Mouse (Mus musculus) adrenal gland, postnatal 4 days (tissue): ENCODE results near the gene Pacs2. TPM values are rescaled to one million over a fixed set of nuclear protein-coding genes. Genes with fewer than 3 reads are reported as not detected.

Experiments used
- DNase-seq, 2 experiments: peaks; one replicate each; pipeline ENCODE4 v3.0.0; 2021 to 2022; ENCODE audit warnings: low spot score in 2 of 2, mixed read lengths in 2 of 2
- total RNA-seq, 2 experiments: library from RNA; stranded (reverse); gene quantifications; 2 replicates each; pipeline ENCODE4 v1.2.3; 2021

The Pacs2 gene
- total RNA-seq, 2 experiments from 2014 or later = 46.0 to 50.4 TPM

GRCm38 (mm10) chr12:113075486-113075885, 61.2 kb downstream of the Pacs2 start:
- no peak for DNase-seq

GRCm38 (mm10) chr12:113087276-113087675, 73.0 kb downstream of the Pacs2 start:
- no peak for DNase-seq

GRCm38 (mm10) chr12:113088026-113088425, 73.7 kb downstream of the Pacs2 start:
- DNase-seq = no peak

- DNase-seq = no peak
Observed at GRCm38 (mm10) chr12:113089107-113089506, 74.8 kb downstream of the Pacs2 start.

GRCm38 (mm10) chr12:113090053-113090452, 75.7 kb downstream of the Pacs2 start:
- no peak for DNase-seq

GRCm38 (mm10) chr12:113097040-113097439, 82.7 kb downstream of the Pacs2 start:
- DNase-seq = no peak

- no peak for DNase-seq
Observed at GRCm38 (mm10) chr12:113097749-113098281, 83.5 kb downstream of the Pacs2 start, which contains the start of gene Mta1. Mta1 (plus strand) TSS chr12:113098278.

- no peak for DNase-seq
Observed at GRCm38 (mm10) chr12:113098530-113099151, 84.3 kb downstream of the Pacs2 start.

GRCm38 (mm10) chr12:113099470-113100237, 85.3 kb downstream of the Pacs2 start:
- DNase-seq = no peak

- DNase-seq = no peak
Observed at GRCm38 (mm10) chr12:113100448-113101076, 86.3 kb downstream of the Pacs2 start.

- DNase-seq = no peak
Observed at GRCm38 (mm10) chr12:113101251-113101960, 87.1 kb downstream of the Pacs2 start.

- DNase-seq = peak; percentile 36 to 37
Observed at GRCm38 (mm10) chr12:113102461-113102860, 88.2 kb downstream of the Pacs2 start.

GRCm38 (mm10) chr12:113103846-113104451, 89.6 kb downstream of the Pacs2 start:
- DNase-seq = no peak

- DNase-seq = no peak
Observed at GRCm38 (mm10) chr12:113106386-113106785, 92.1 kb downstream of the Pacs2 start.

- no peak for DNase-seq
Observed at GRCm38 (mm10) chr12:113107431-113108124, 93.3 kb downstream of the Pacs2 start.

GRCm38 (mm10) chr12:113108528-113109283, 94.4 kb downstream of the Pacs2 start:
- no peak for DNase-seq

- no peak for DNase-seq
Observed at GRCm38 (mm10) chr12:113109801-113110200, 95.5 kb downstream of the Pacs2 start.

- no peak for DNase-seq
Observed at GRCm38 (mm10) chr12:113114141-113114540, 99.8 kb downstream of the Pacs2 start.

- no peak for DNase-seq
Observed at GRCm38 (mm10) chr12:113114856-113115538, 100.7 kb downstream of the Pacs2 start.
